Mouse (Mus musculus): Measurements from ENCODE around the gene Rfx4. TPM values are rescaled to one million over a fixed set of nuclear protein-coding genes. Genes with fewer than 3 reads are reported as not detected.

The Rfx4 gene
- polyA plus RNA-seq, 1 experiment from 2014 or later, result 21.8 TPM

GRCm38 (mm10) chr10:84759511-84760117 is 3.8 kb downstream of the Rfx4 start:
- Histone ChIP-seq H3K4me1 (replicated peaks) (peaks cover 76% of the 10 kb centered on the region), H3K9ac (peak overlapping the region; percentile 73), H3K36me3 (no peaks in the 10 kb centered on the region), H3K4me3 (peak overlapping the region; percentile 47), H3K4me2 (peak overlapping the region; percentile 77), H3K9me3 (no peaks in the 10 kb centered on the region), H3K27ac (replicated peaks) (peak overlapping the region; percentile 77), H3K27me3 (peaks cover 58% of the 10 kb centered on the region)
- 2% methylated on average over 16 of the region's 16 CpGs for WGBS
- ATAC-seq (ENCODE audit: low read depth), result no peak

GRCm38 (mm10) chr10:84760118-84761111 is 4.6 kb downstream of the Rfx4 start:
- Histone ChIP-seq H3K9ac (peak overlapping the region; percentile 73), H3K27ac (replicated peaks) (peak overlapping the region; percentile 77), H3K4me2 (peak overlapping the region; percentile 77), H3K36me3 (no peaks in the 10 kb centered on the region), H3K4me1 (replicated peaks) (peaks cover 69% of the 10 kb centered on the region), H3K9me3 (no peaks in the 10 kb centered on the region), H3K4me3 (peak overlapping the region; percentile 47), H3K27me3 (peaks cover 52% of the 10 kb centered on the region)
- peak; percentile 38 for ATAC-seq (ENCODE audit: low read depth)
- WGBS, result 6% methylated on average over 46 of the region's 46 CpGs

- H3K4me1 ChIP-seq (replicated peaks), result peaks cover 19% of the 10 kb centered on the region
- H3K27ac ChIP-seq (replicated peaks), result no peak overlapping the region
- H3K36me3 ChIP-seq, result no peaks in the 10 kb centered on the region
- no peaks in the 10 kb centered on the region for H3K27me3 ChIP-seq
- H3K9ac ChIP-seq, result no peak overlapping the region
- H3K4me3 ChIP-seq, result no peak overlapping the region
- 78% methylated on average over 10 of the region's 10 CpGs for WGBS
- H3K9me3 ChIP-seq, result no peaks in the 10 kb centered on the region
- no peak for ATAC-seq (ENCODE audit: low read depth)
- no peak overlapping the region for H3K4me2 ChIP-seq
Observed at GRCm38 (mm10) chr10:84768766-84769165, 12.9 kb downstream of the Rfx4 start.

- no peaks in the 10 kb centered on the region for H3K27me3 ChIP-seq
- H3K4me1 ChIP-seq (replicated peaks), result peaks cover 25% of the 10 kb centered on the region
- no peaks in the 10 kb centered on the region for H3K36me3 ChIP-seq
- no peak overlapping the region for H3K4me2 ChIP-seq
- H3K9me3 ChIP-seq, result no peaks in the 10 kb centered on the region
- no peak overlapping the region for H3K4me3 ChIP-seq
- 82% methylated on average over 4 of the region's 4 CpGs for WGBS
- no peak overlapping the region for H3K9ac ChIP-seq
- no peak for ATAC-seq (ENCODE audit: low read depth)
- H3K27ac ChIP-seq (replicated peaks), result no peak overlapping the region
Observed at GRCm38 (mm10) chr10:84772380-84773130, 16.7 kb downstream of the Rfx4 start.

GRCm38 (mm10) chr10:84773889-84774288 is 18.0 kb downstream of the Rfx4 start:
- no peak overlapping the region for H3K4me2 ChIP-seq
- no peak overlapping the region for H3K9ac ChIP-seq
- no peak for ATAC-seq (ENCODE audit: low read depth)
- H3K4me3 ChIP-seq, result no peak overlapping the region
- H3K36me3 ChIP-seq, result no peaks in the 10 kb centered on the region
- H3K4me1 ChIP-seq (replicated peaks), result peaks cover 29% of the 10 kb centered on the region
- H3K27me3 ChIP-seq, result no peaks in the 10 kb centered on the region
- no peaks in the 10 kb centered on the region for H3K9me3 ChIP-seq
- H3K27ac ChIP-seq (replicated peaks), result no peak overlapping the region
- WGBS, result 93% methylated on average over 4 of the region's 4 CpGs

- no peak overlapping the region for H3K27ac ChIP-seq (replicated peaks)
- no peaks in the 10 kb centered on the region for H3K9me3 ChIP-seq
- H3K4me2 ChIP-seq, result no peak overlapping the region
- peaks cover 29% of the 10 kb centered on the region for H3K4me1 ChIP-seq (replicated peaks)
- H3K27me3 ChIP-seq, result no peaks in the 10 kb centered on the region
- no peak overlapping the region for H3K4me3 ChIP-seq
- H3K9ac ChIP-seq, result no peak overlapping the region
- ATAC-seq (ENCODE audit: low read depth), result no peak
- 72% methylated on average over 12 of the region's 12 CpGs for WGBS
- no peaks in the 10 kb centered on the region for H3K36me3 ChIP-seq
Observed at GRCm38 (mm10) chr10:84774573-84774972, 18.7 kb downstream of the Rfx4 start.

GRCm38 (mm10) chr10:84777109-84777508 is 21.2 kb downstream of the Rfx4 start:
- Histone ChIP-seq H3K4me1 (replicated peaks) (peaks cover 25% of the 10 kb centered on the region), H3K4me2 (no peak overlapping the region), H3K36me3 (no peaks in the 10 kb centered on the region), H3K9ac (no peak overlapping the region), H3K27ac (replicated peaks) (no peak overlapping the region), H3K4me3 (no peak overlapping the region), H3K27me3 (no peaks in the 10 kb centered on the region), H3K9me3 (no peaks in the 10 kb centered on the region)
- no peak; the same call in 1 of the 2 replicates for ATAC-seq (ENCODE audit: low read depth)
- WGBS, result 42% methylated on average over 5 of the region's 5 CpGs

GRCm38 (mm10) chr10:84777974-84778373 is 22.1 kb downstream of the Rfx4 start:
- no peaks in the 10 kb centered on the region for H3K27me3 ChIP-seq
- H3K4me2 ChIP-seq, result no peak overlapping the region
- ATAC-seq (ENCODE audit: low read depth), result no peak
- no peaks in the 10 kb centered on the region for H3K9me3 ChIP-seq
- H3K4me3 ChIP-seq, result no peak overlapping the region
- H3K36me3 ChIP-seq, result no peaks in the 10 kb centered on the region
- no peak overlapping the region for H3K9ac ChIP-seq
- no peak overlapping the region for H3K27ac ChIP-seq (replicated peaks)
- 76% methylated on average over 7 of the region's 7 CpGs for WGBS
- peaks cover 16% of the 10 kb centered on the region for H3K4me1 ChIP-seq (replicated peaks)

GRCm38 (mm10) chr10:84780828-84781227 is 25.0 kb downstream of the Rfx4 start:
- H3K9me3 ChIP-seq, result no peaks in the 10 kb centered on the region
- H3K27me3 ChIP-seq, result no peaks in the 10 kb centered on the region
- H3K9ac ChIP-seq, result no peak overlapping the region
- H3K4me2 ChIP-seq, result no peak overlapping the region
- 79% methylated on average over 4 of the region's 4 CpGs for WGBS
- no peak overlapping the region for H3K4me3 ChIP-seq
- H3K27ac ChIP-seq (replicated peaks), result no peak overlapping the region
- ATAC-seq (ENCODE audit: low read depth), result no peak
- H3K36me3 ChIP-seq, result no peaks in the 10 kb centered on the region
- peaks cover 8% of the 10 kb centered on the region; the same call in 1 of the 2 replicates for H3K4me1 ChIP-seq (replicated peaks)

GRCm38 (mm10) chr10:84785339-84785738 is 29.5 kb downstream of the Rfx4 start:
- Histone ChIP-seq H3K36me3 (no peaks in the 10 kb centered on the region), H3K27ac (replicated peaks) (no peak overlapping the region), H3K27me3 (no peaks in the 10 kb centered on the region), H3K4me3 (no peak overlapping the region), H3K4me1 (replicated peaks) (no peaks in the 10 kb centered on the region), H3K9ac (no peak overlapping the region), H3K9me3 (no peaks in the 10 kb centered on the region), H3K4me2 (no peak overlapping the region)
- no peak for ATAC-seq (ENCODE audit: low read depth)
- 86% methylated on average over 4 of the region's 4 CpGs for WGBS

- no peak for ATAC-seq (ENCODE audit: low read depth)
- H3K4me2 ChIP-seq, result no peak overlapping the region
- H3K27me3 ChIP-seq, result no peaks in the 10 kb centered on the region
- no peaks in the 10 kb centered on the region; the same call in 1 of the 2 replicates for H3K4me1 ChIP-seq (replicated peaks)
- H3K9me3 ChIP-seq, result no peaks in the 10 kb centered on the region
- H3K9ac ChIP-seq, result no peak overlapping the region
- WGBS, result 86% methylated on average over 8 of the region's 8 CpGs
- H3K36me3 ChIP-seq, result no peaks in the 10 kb centered on the region
- no peak overlapping the region for H3K27ac ChIP-seq (replicated peaks)
- no peak overlapping the region for H3K4me3 ChIP-seq
Observed at GRCm38 (mm10) chr10:84790323-84790722, 34.5 kb downstream of the Rfx4 start.

GRCm38 (mm10) chr10:84791181-84791580 is 35.3 kb downstream of the Rfx4 start:
- H3K27me3 ChIP-seq, result no peaks in the 10 kb centered on the region
- no peaks in the 10 kb centered on the region; the same call in 1 of the 2 replicates for H3K4me1 ChIP-seq (replicated peaks)
- ATAC-seq (ENCODE audit: low read depth), result no peak
- 78% methylated on average over 3 of the region's 3 CpGs for WGBS
- H3K9ac ChIP-seq, result no peak overlapping the region
- no peaks in the 10 kb centered on the region for H3K36me3 ChIP-seq
- no peaks in the 10 kb centered on the region for H3K9me3 ChIP-seq
- no peak overlapping the region for H3K4me2 ChIP-seq
- no peak overlapping the region for H3K27ac ChIP-seq (replicated peaks)
- no peak overlapping the region for H3K4me3 ChIP-seq
